Mouse (Mus musculus): ENCODE results near the gene Rfc5.
"Not testable (repeated sequence)": the region's sequence is repeated elsewhere in the genome, so short reads cannot be mapped to it uniquely, and the experiment has no call there.

- TF ChIP-seq EP300, CTCF (IDR thresholded peaks at IDR 0.05; ENCODE audit: low read depth): not testable (repeated sequence)
These were observed 15.8 kb upstream of the Rfc5 start for GRCm38 (mm10) chr5:117404671-117405070.

All from liver, postnatal 0 days (tissue).